Mouse (Mus musculus) cerebellum, adult 2 months (tissue): Measurements from ENCODE around the gene App.

Experiments used
- CTCF ChIP-seq: fragments of 200-500 bp; IDR thresholded peaks from 2 replicates; pipeline ENCODE4 v1.5.1; 2011; ENCODE audit warnings: low read depth, mild to moderate bottlenecking, control low read depth, low read length, moderate library complexity, borderline replicate concordance; ENCODE audit not compliant: insufficient read depth
- POLR2A ChIP-seq: fragments of 200-500 bp; IDR thresholded peaks from 2 replicates; pipeline ENCODE4 v1.6.1; 2011; ENCODE audit warnings: low read length, control low read depth, borderline replicate concordance; ENCODE audit not compliant: insufficient read depth

DNA sequence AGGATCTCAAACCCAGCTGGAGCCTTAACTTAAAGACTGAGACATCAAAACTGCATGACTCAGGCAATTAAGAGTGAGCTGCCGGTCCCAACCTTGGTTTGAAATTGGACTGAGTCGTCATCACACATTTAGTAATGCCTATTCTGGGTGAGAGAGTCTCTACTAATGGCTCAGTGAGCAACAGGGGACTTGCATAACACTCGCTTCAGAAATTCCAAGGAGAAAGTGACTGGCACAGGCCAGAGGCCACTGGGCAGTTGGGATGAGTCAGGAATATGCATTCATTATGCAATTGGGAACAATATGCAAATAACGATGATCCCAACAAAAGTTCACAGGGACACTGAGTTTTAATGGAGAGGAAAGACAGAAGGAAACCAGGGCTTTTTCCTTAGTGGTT, 111.8 kb downstream of the App start:
- TF ChIP-seq CTCF (no peak), POLR2A (no peak)
